Mouse (Mus musculus) intestine, postnatal 0 days (tissue): Measurements from ENCODE around the gene Acsf2. TPM values are rescaled to one million over a fixed set of nuclear protein-coding genes. Genes with fewer than 3 reads are reported as not detected.

Experiments used
- ATAC-seq: fragments of 200-750 bp; cut with Nextera tagmentation; 2 replicates; pipeline ENCODE4 v1.8.0; 2017; ENCODE audit warnings: mild to moderate bottlenecking, moderate TSS enrichment, moderate library complexity
- H3K27ac ChIP-seq: fragments of 300-500 bp; sonication (generic); 2 replicates; pipeline ENCODE4 v1.5.1; 2014; ENCODE audit warnings: mild to moderate bottlenecking, low read depth, low read length, moderate library complexity
- H3K27me3 ChIP-seq: fragments of 300-500 bp; sonication (generic); replicated peaks from 2 replicates; pipeline ENCODE4 v1.6.1; 2014; ENCODE audit warnings: low read length, mixed read lengths; ENCODE audit not compliant: control insufficient read depth, insufficient read depth
- H3K36me3 ChIP-seq: fragments of 300-500 bp; sonication (generic); 2 replicates; pipeline ENCODE4 v1.6.1; 2014; ENCODE audit warnings: mild to moderate bottlenecking, moderate library complexity; ENCODE audit not compliant: control insufficient read depth, insufficient read depth
- H3K4me1 ChIP-seq: fragments of 300-500 bp; sonication (generic); replicated peaks from 2 replicates; pipeline ENCODE4 v1.6.1; 2014; ENCODE audit warnings: antibody characterized with exemption, low read length, mixed read lengths; ENCODE audit not compliant: control insufficient read depth, insufficient read depth
- H3K4me2 ChIP-seq: fragments of 300-500 bp; sonication (generic); replicated peaks from 2 replicates; pipeline ENCODE4 v1.6.1; 2014; ENCODE audit warnings: low read depth, mild to moderate bottlenecking, moderate library complexity
- H3K4me3 ChIP-seq: fragments of 300-500 bp; sonication (generic); 2 replicates; pipeline ENCODE4 v1.5.1; 2014; ENCODE audit warnings: low read depth, low read length
- H3K9ac ChIP-seq: fragments of 300-500 bp; sonication (generic); 2 replicates; pipeline ENCODE4 v1.6.1; 2014; ENCODE audit warnings: mild to moderate bottlenecking, low read depth, low read length
- H3K9me3 ChIP-seq: fragments of 300-500 bp; sonication (generic); 2 replicates; pipeline ENCODE4 v1.6.1; 2016; ENCODE audit warnings: mixed run types; ENCODE audit not compliant: control insufficient read depth
- CTCF ChIP-seq: sonication (generic); IDR thresholded peaks from 2 replicates; pipeline ENCODE4 v1.5.1; 2016; ENCODE audit warnings: low read depth, mild to moderate bottlenecking, control low read depth, antibody characterized with exemption, moderate library complexity
- WGBS: fragments of 180-500 bp; shearing (Covaris S2); extraction: QIAGEN DNeasy Blood & Tissue Kit; methylation state at CpG from one replicate; pipeline ENCODE4 v1.1.7; 2014; 5-methylcytosine and 5-hydroxymethylcytosine counted together
- polyA plus RNA-seq: library from polyadenylated mRNA; unstranded; fragments of >200 nt; fragmentation: Nextera tagmentation; extraction: Ambion mirVana; gene quantifications from 2 replicates; pipeline ENCODE4 v1.2.1, GENCODE M21; 2015

Acsf2 gene
- polyA plus RNA-seq, 1 experiment from 2014 or later, result 6.7 TPM

GRCm38 (mm10) chr11:94580111-94580740, 21.4 kb downstream of the Acsf2 start:
- Histone ChIP-seq H3K4me1 (no peaks in the 10 kb centered on the region; the same call in 1 of the 2 replicates), H3K36me3 (no peaks in the 10 kb centered on the region), H3K4me3 (no peak overlapping the region), H3K4me2 (no peak overlapping the region), H3K27ac (no peak overlapping the region; the same call in 1 of the 2 replicates), H3K27me3 (no peaks in the 10 kb centered on the region), H3K9ac (no peak overlapping the region), H3K9me3 (no peaks in the 10 kb centered on the region)
- no peak for TF ChIP-seq CTCF
- peak; percentile 39 for ATAC-seq
- 54% methylated on average over 5 of the region's 5 CpGs for WGBS

GRCm38 (mm10) chr11:94576361-94576760, 25.3 kb downstream of the Acsf2 start:
- H3K9ac ChIP-seq, result no peak overlapping the region
- no peak for TF ChIP-seq CTCF
- WGBS, result 94% methylated on average over 9 of the region's 9 CpGs
- no peak overlapping the region for H3K4me3 ChIP-seq
- no peak overlapping the region for H3K4me2 ChIP-seq
- H3K27ac ChIP-seq, result no peak overlapping the region
- no peak for ATAC-seq
- H3K27me3 ChIP-seq, result no peaks in the 10 kb centered on the region
- no peaks in the 10 kb centered on the region for H3K9me3 ChIP-seq
- H3K36me3 ChIP-seq, result no peaks in the 10 kb centered on the region
- H3K4me1 ChIP-seq, result no peaks in the 10 kb centered on the region; the same call in 1 of the 2 replicates

- H3K36me3 ChIP-seq, result 0 out of 2 replicates have a peak, but pooled peaks cover 5% of the 10 kb centered on the region
- no peaks in the 10 kb centered on the region; the same call in 1 of the 2 replicates for H3K4me1 ChIP-seq
- H3K9ac ChIP-seq, result no peak overlapping the region
- no peaks in the 10 kb centered on the region for H3K27me3 ChIP-seq
- no peak overlapping the region for H3K4me3 ChIP-seq
- no peak overlapping the region for H3K4me2 ChIP-seq
- 49% methylated on average over 2 of the region's 2 CpGs for WGBS
- H3K9me3 ChIP-seq, result no peaks in the 10 kb centered on the region
- no peak for TF ChIP-seq CTCF
- no peak overlapping the region for H3K27ac ChIP-seq
- no peak for ATAC-seq
These were observed 26.6 kb downstream of the Acsf2 start for GRCm38 (mm10) chr11:94575036-94575435.

- no peak; the same call in 1 of the 2 replicates for TF ChIP-seq CTCF
- no peaks in the 10 kb centered on the region for H3K9me3 ChIP-seq
These were observed 27.1 kb downstream of the Acsf2 start for GRCm38 (mm10) chr11:94574560-94574959.

GRCm38 (mm10) chr11:94571850-94572249, 29.8 kb downstream of the Acsf2 start:
- peaks cover 12% of the 10 kb centered on the region; the same call in 1 of the 2 replicates for H3K36me3 ChIP-seq
- TF ChIP-seq CTCF, result no peak
- H3K4me1 ChIP-seq, result no peaks in the 10 kb centered on the region; the same call in 1 of the 2 replicates
- no peak overlapping the region for H3K9ac ChIP-seq
- no peak overlapping the region for H3K4me3 ChIP-seq
- H3K9me3 ChIP-seq, result no peaks in the 10 kb centered on the region
- WGBS, result 89% methylated on average over 1 of the region's 1 CpGs
- no peaks in the 10 kb centered on the region for H3K27me3 ChIP-seq
- no peak overlapping the region for H3K27ac ChIP-seq
- no peak overlapping the region for H3K4me2 ChIP-seq
- no peak for ATAC-seq

More at GRCm38 (mm10) chr11:94574560-94574959, 27.1 kb downstream of the Acsf2 start:
- Histone ChIP-seq H3K4me3 (no peak overlapping the region), H3K4me2 (no peak overlapping the region), H3K9ac (no peak overlapping the region), H3K36me3 (0 out of 2 replicates have a peak, but pooled peaks cover 5% of the 10 kb centered on the region), H3K27ac (no peak overlapping the region), H3K27me3 (no peaks in the 10 kb centered on the region), H3K4me1 (no peaks in the 10 kb centered on the region; the same call in 1 of the 2 replicates)
- WGBS, result 15% methylated on average over 7 of the region's 7 CpGs
- ATAC-seq, result no peak

GRCm38 (mm10) chr11:94570612-94571011, 31.1 kb downstream of the Acsf2 start:
- Histone ChIP-seq H3K4me2 (no peak overlapping the region), H3K4me1 (no peaks in the 10 kb centered on the region; the same call in 1 of the 2 replicates), H3K36me3 (peaks cover 12% of the 10 kb centered on the region; the same call in 1 of the 2 replicates), H3K27me3 (no peaks in the 10 kb centered on the region), H3K9me3 (no peaks in the 10 kb centered on the region), H3K27ac (no peak overlapping the region; the same call in 1 of the 2 replicates), H3K9ac (no peak overlapping the region), H3K4me3 (no peak overlapping the region)
- TF ChIP-seq CTCF, result no peak
- ATAC-seq, result no peak
- 54% methylated on average over 9 of the region's 9 CpGs for WGBS
